7 mouse cellular contexts compared by ENCODE assay signal in genomic region chr12:80114892-80115141, GRCm38 (mm10). TPM values are rescaled to one million over a fixed set of nuclear protein-coding genes. Genes with fewer than 3 reads are reported as not detected.
DNase-seq lines count a peak whose midpoint lies in the region; ATAC-seq and TF ChIP-seq lines count a peak whose summit lies in the region.

No protein-coding gene starts in this region.

- peak overlapping the region; percentile 100 for H3K27ac ChIP-seq in lung, postnatal 0 days (ENCODE audit: low read length)
- peak overlapping the region; percentile 99 for H3K27ac ChIP-seq in embryonic facial prominence, embryonic 12.5 days
- peak overlapping the region; percentile 98 for H3K27ac ChIP-seq in intestine, postnatal 0 days (ENCODE audit: low read depth, low read length)
- H3K27ac ChIP-seq in neural tube, embryonic 12.5 days = peak overlapping the region; percentile 86

- H3K9ac ChIP-seq in lung, postnatal 0 days (replicated peaks; ENCODE audit: low read depth) = peak overlapping the region; percentile 88
- H3K9ac ChIP-seq in embryonic facial prominence, embryonic 12.5 days = peak overlapping the region; percentile 85
- H3K9ac ChIP-seq in intestine, postnatal 0 days (ENCODE audit: low read depth, low read length) = peak overlapping the region; percentile 85
- H3K9ac ChIP-seq in neural tube, embryonic 12.5 days = peak overlapping the region; percentile 80

- no peaks in the 10 kb centered on the region for H3K9me3 ChIP-seq in lung, postnatal 0 days (ENCODE audit: low read length)
- no peaks in the 10 kb centered on the region for H3K9me3 ChIP-seq in embryonic facial prominence, embryonic 12.5 days
- no peaks in the 10 kb centered on the region for H3K9me3 ChIP-seq in intestine, postnatal 0 days (ENCODE audit: control insufficient read depth)
- H3K9me3 ChIP-seq in neural tube, embryonic 12.5 days = no peaks in the 10 kb centered on the region

- no peak for TF ChIP-seq CTCF in lung, postnatal 0 days (IDR thresholded peaks at IDR 0.05)
- no peak for TF ChIP-seq CTCF in intestine, postnatal 0 days (IDR thresholded peaks at IDR 0.05; ENCODE audit: low read depth)

- H3K36me3 ChIP-seq in lung, postnatal 0 days (ENCODE audit: insufficient read depth, low read length) = peaks cover 5% of the 10 kb centered on the region
- peaks cover 7% of the 10 kb centered on the region for H3K36me3 ChIP-seq in embryonic facial prominence, embryonic 12.5 days
- H3K36me3 ChIP-seq in intestine, postnatal 0 days (ENCODE audit: control insufficient read depth, insufficient read depth) = peaks cover 11% of the 10 kb centered on the region; the same call in 1 of the 2 replicates
- peaks cover 8% of the 10 kb centered on the region; the same call in 1 of the 2 replicates for H3K36me3 ChIP-seq in neural tube, embryonic 12.5 days

- TF ChIP-seq EP300 in lung, postnatal 0 days (IDR thresholded peaks at IDR 0.05) = no peak

- peaks cover 18% of the 10 kb centered on the region for H3K4me1 ChIP-seq in lung, postnatal 0 days (ENCODE audit: insufficient read depth, low read depth, low read length)
- H3K4me1 ChIP-seq in embryonic facial prominence, embryonic 12.5 days = peaks cover 13% of the 10 kb centered on the region; the same call in 1 of the 2 replicates
- H3K4me1 ChIP-seq in intestine, postnatal 0 days (replicated peaks; ENCODE audit: control insufficient read depth, insufficient read depth, low read length) = peaks cover 5% of the 10 kb centered on the region; the same call in 1 of the 2 replicates
- H3K4me1 ChIP-seq in neural tube, embryonic 12.5 days = peaks cover 22% of the 10 kb centered on the region

- ATAC-seq in lung, postnatal 0 days = no peak
- 0 out of 2 replicates have a peak, but pooled peaks have one; percentile 38 for ATAC-seq in embryonic facial prominence, embryonic 12.5 days (ENCODE audit: insufficient number of reproducible peaks, insufficient read depth, low FRiP score, low TSS enrichment)
- no peak for ATAC-seq in intestine, postnatal 0 days
- ATAC-seq in neural tube, embryonic 12.5 days (ENCODE audit: low FRiP score, low read depth) = no peak

- peak overlapping the region; percentile 81 for H3K4me3 ChIP-seq in lung, postnatal 0 days (ENCODE audit: low read depth, low read length)
- peak overlapping the region; percentile 94 for H3K4me3 ChIP-seq in embryonic facial prominence, embryonic 12.5 days
- H3K4me3 ChIP-seq in intestine, postnatal 0 days (ENCODE audit: low read depth, low read length) = peak overlapping the region; percentile 91
- H3K4me3 ChIP-seq in neural tube, embryonic 12.5 days = peak overlapping the region; percentile 63

- 1% methylated on average over 8 of the region's 8 CpGs for WGBS in lung, postnatal 0 days
- 0% methylated on average over 8 of the region's 8 CpGs for WGBS in embryonic facial prominence, embryonic 12.5 days
- WGBS in intestine, postnatal 0 days = 0% methylated on average over 8 of the region's 8 CpGs
- WGBS in neural tube, embryonic 12.5 days = under 1% methylated on average over 8 of the region's 8 CpGs

- no peaks in the 10 kb centered on the region for H3K27me3 ChIP-seq in lung, postnatal 0 days (replicated peaks; ENCODE audit: insufficient read depth, low read length)
- no peaks in the 10 kb centered on the region for H3K27me3 ChIP-seq in embryonic facial prominence, embryonic 12.5 days
- no peaks in the 10 kb centered on the region for H3K27me3 ChIP-seq in intestine, postnatal 0 days (replicated peaks; ENCODE audit: control insufficient read depth, insufficient read depth, low read length)
- 0 out of 2 replicates have a peak, but pooled peaks cover 6% of the 10 kb centered on the region for H3K27me3 ChIP-seq in neural tube, embryonic 12.5 days (replicated peaks)

- no peak for DNase-seq in lung, postnatal 0 days (ENCODE audit: low spot score)
- no peak for DNase-seq in lung, postnatal 4 days
- DNase-seq in testis, postnatal 14 days (ENCODE audit: low spot score) = no peak
- DNase-seq in kidney, postnatal 36 days = no peak

- H3K4me2 ChIP-seq in lung, postnatal 0 days (replicated peaks; ENCODE audit: low read depth, low read length) = peak overlapping the region; percentile 81
- H3K4me2 ChIP-seq in embryonic facial prominence, embryonic 12.5 days (replicated peaks) = peak overlapping the region; percentile 86
- peak overlapping the region; percentile 90 for H3K4me2 ChIP-seq in intestine, postnatal 0 days (replicated peaks; ENCODE audit: low read depth)
- H3K4me2 ChIP-seq in neural tube, embryonic 12.5 days (replicated peaks) = peak overlapping the region; percentile 96

RNA-seq across cellular contexts. Expression of gene Zfp36l1, which starts 2.0 kb away (rescaled TPM):
- polyA plus RNA-seq in lung, postnatal 0 days (2015; fragmentation: Nextera tagmentation; extraction: Ambion mirVana) = 123 and 145 TPM in 2 replicates
- polyA plus RNA-seq in embryonic facial prominence, embryonic 12.5 days (2016; fragmentation: Nextera tagmentation; extraction: Ambion mirVana) = 115 and 124 TPM in 2 replicates
- polyA plus RNA-seq in intestine, postnatal 0 days (2015; fragmentation: Nextera tagmentation; extraction: Ambion mirVana) = 77.9 and 80.7 TPM in 2 replicates
- 72.3 and 73.0 TPM in 2 replicates for polyA plus RNA-seq in neural tube, embryonic 12.5 days (2016; fragmentation: Nextera tagmentation; extraction: Ambion mirVana)
